Mouse (Mus musculus) heart, embryonic 15.5 days (tissue): Measurements from ENCODE around the gene Prpf40b. TPM values are rescaled to one million over a fixed set of nuclear protein-coding genes. Genes with fewer than 3 reads are reported as not detected.

ENCODE experiments used
- ATAC-seq: fragments of 200-750 bp; cut with Nextera tagmentation; replicated peaks from 2 replicates; pipeline ENCODE4 v1.8.0; 2017; ENCODE audit warnings: low read depth, moderate TSS enrichment; ENCODE audit not compliant: insufficient number of reproducible peaks, insufficient read depth, low FRiP score
- H3K27ac ChIP-seq: fragments of 300-500 bp; sonication (generic); 2 replicates; pipeline ENCODE4 v1.5.1; 2015; ENCODE audit warnings: mild to moderate bottlenecking, inconsistent platforms
- H3K27me3 ChIP-seq: fragments of 300-500 bp; sonication (generic); 2 replicates; pipeline ENCODE4 v1.6.1; 2015; ENCODE audit warnings: inconsistent platforms
- H3K36me3 ChIP-seq: fragments of 300-500 bp; sonication (generic); 2 replicates; pipeline ENCODE4 v1.6.1; 2015; ENCODE audit warnings: mild to moderate bottlenecking, inconsistent platforms
- H3K4me1 ChIP-seq: fragments of 300-500 bp; sonication (generic); replicated peaks from 2 replicates; pipeline ENCODE4 v1.6.1; 2015; ENCODE audit warnings: inconsistent platforms
- H3K4me2 ChIP-seq: fragments of 300-500 bp; sonication (generic); 2 replicates; pipeline ENCODE4 v1.6.1; 2015; ENCODE audit warnings: inconsistent platforms, mild to moderate bottlenecking, moderate library complexity
- H3K4me3 ChIP-seq: fragments of 300-500 bp; sonication (generic); 2 replicates; pipeline ENCODE4 v1.5.1; 2015; ENCODE audit warnings: mild to moderate bottlenecking, inconsistent platforms
- H3K9ac ChIP-seq: fragments of 300-500 bp; sonication (generic); 2 replicates; pipeline ENCODE4 v1.6.1; 2015; ENCODE audit warnings: mild to moderate bottlenecking, inconsistent platforms
- H3K9me3 ChIP-seq: fragments of 300-500 bp; sonication (generic); replicated peaks from 2 replicates; pipeline ENCODE4 v1.6.1; 2016; ENCODE audit warnings: inconsistent platforms
- WGBS: fragments of 180-500 bp; shearing (Covaris S2); methylation state at CpG from one replicate; pipeline ENCODE4 v1.1.7; 2015; ENCODE audit warnings: mixed read lengths; 5-methylcytosine and 5-hydroxymethylcytosine counted together
- polyA plus RNA-seq: library from polyadenylated mRNA; unstranded; fragments of >200 nt; fragmentation: Nextera tagmentation; extraction: Ambion mirVana; gene quantifications from 2 replicates; pipeline ENCODE4 v1.2.1, GENCODE M21; 2015

The Prpf40b gene
- polyA plus RNA-seq, 1 experiment from 2014 or later = 37.2 TPM

DNA sequence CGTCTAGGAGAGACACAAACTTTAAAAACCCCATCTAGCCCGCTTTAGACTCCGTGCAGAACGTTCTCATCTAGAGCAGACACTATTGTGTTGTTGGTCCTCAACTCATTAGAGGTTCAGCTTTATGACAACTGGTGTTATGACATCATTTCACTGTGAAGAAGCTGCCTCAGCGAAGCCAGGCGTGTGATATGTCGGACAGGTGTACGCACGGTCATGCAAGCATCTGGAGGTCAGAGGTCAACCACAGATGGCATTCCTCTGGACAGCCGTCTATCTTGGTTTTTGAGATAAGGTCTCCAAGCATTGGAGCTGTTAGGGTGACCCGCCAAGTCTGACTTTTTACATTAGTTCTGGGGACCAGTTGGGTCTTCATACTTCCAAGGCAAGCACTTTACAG, 4.3 kb upstream of the Prpf40b start:
- H3K27me3 ChIP-seq = no peaks in the 10 kb centered on the region
- 81% methylated on average over 11 of the region's 11 CpGs for WGBS
- H3K9ac ChIP-seq = no peak overlapping the region
- ATAC-seq = no peak
- no peaks in the 10 kb centered on the region for H3K9me3 ChIP-seq
- H3K4me3 ChIP-seq = no peak overlapping the region
- no peak overlapping the region for H3K4me2 ChIP-seq
- no peak overlapping the region for H3K27ac ChIP-seq
- H3K4me1 ChIP-seq = peaks cover 6% of the 10 kb centered on the region
- H3K36me3 ChIP-seq = no peaks in the 10 kb centered on the region

DNA sequence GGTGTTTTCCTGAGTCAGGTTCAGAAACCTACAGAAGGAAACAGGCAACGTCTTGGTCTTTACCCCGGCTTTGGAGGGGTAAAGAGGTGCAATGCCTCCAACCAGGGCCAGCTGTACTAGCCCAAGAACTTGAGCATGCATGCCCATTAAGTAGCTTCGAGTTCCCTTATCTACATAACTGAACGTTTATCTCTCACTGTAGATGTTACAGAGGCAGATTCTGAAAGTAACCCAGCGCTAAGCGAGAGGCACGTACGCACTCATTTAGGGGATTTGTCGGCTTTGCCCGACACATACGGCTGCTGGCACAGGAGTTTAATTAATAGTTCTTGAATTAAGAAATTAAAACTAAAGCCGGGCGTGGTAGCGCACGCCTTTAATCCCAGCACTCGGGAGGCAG, 600 bp upstream of the Prpf40b start:
- peaks cover 14% of the 10 kb centered on the region for H3K4me1 ChIP-seq
- H3K27ac ChIP-seq = peak overlapping the region; percentile 88
- no peaks in the 10 kb centered on the region for H3K36me3 ChIP-seq
- 12% methylated on average over 16 of the region's 16 CpGs for WGBS
- no peaks in the 10 kb centered on the region for H3K27me3 ChIP-seq
- no peak for ATAC-seq
- H3K4me3 ChIP-seq = peak overlapping the region; percentile 77
- H3K4me2 ChIP-seq = peak overlapping the region; percentile 77
- H3K9ac ChIP-seq = peak overlapping the region; percentile 68
- H3K9me3 ChIP-seq = no peaks in the 10 kb centered on the region

DNA sequence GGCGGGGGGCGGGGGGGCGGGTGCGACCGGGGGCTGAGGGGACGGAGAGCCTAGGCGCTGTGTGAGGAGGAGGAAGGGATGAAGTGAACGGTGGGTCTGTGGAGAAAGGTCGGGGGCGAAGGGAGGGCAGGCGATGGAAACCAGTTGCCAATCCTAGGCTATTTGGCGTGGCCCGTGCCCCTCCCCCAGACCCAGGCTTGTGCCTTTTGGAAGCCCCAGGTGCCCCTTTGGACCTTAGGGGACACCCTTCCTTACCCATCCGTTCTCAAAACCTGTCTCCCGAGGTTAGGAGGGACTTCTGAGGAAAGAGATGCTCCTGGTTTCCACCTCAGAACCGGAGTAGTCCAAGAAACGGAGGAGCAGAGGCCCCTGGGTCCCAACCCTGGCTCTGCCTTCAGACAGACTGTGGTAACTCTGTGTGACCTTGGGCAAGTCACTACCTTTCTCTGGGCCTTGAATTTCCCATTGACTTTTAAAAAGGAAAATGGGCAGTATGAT, 646 bp downstream of the Prpf40b start, which contains the start of gene Fam186b:
Gene Fam186b, minus strand, starts transcription at position 405 of the 498 bp plus-strand sequence.
- peak; percentile 4; the same call in 1 of the 2 replicates for ATAC-seq
- H3K36me3 ChIP-seq = no peaks in the 10 kb centered on the region
- peak within 1 kb of the TSS; percentile 77 for H3K4me2 ChIP-seq
- peaks cover 14% of the 10 kb centered on the region for H3K4me1 ChIP-seq
- peak within 1 kb of the TSS; percentile 77 for H3K4me3 ChIP-seq
- WGBS = 3% methylated on average over 17 of the region's 17 CpGs
- no peaks in the 10 kb centered on the region for H3K9me3 ChIP-seq
- peak within 1 kb of the TSS; percentile 68 for H3K9ac ChIP-seq
- peak within 1 kb of the TSS; percentile 88 for H3K27ac ChIP-seq
- no peaks in the 10 kb centered on the region for H3K27me3 ChIP-seq

DNA sequence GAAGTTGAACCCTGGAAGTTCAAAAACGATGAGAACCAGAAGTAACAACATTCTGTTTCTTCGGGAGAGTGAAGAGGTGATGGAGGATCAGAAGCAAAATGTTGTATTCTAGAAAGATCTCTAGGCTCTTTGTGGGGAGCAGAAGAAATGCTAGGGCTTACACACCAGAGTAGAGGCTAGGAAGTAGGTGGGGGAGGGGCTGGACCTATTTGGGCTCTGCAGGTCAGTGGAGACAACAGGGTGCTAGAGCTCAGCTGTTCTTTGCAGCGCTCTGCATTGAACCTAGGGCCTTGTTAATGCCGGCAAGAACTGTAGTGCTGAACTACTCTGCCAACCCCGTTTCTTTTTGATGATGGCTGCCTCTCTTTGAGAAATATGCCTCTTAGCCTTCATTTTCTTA, 1.3 kb downstream of the Prpf40b start:
- ATAC-seq = no peak
- no peaks in the 10 kb centered on the region for H3K36me3 ChIP-seq
- H3K27ac ChIP-seq = peak overlapping the region; percentile 88
- H3K9ac ChIP-seq = no peak overlapping the region
- peak overlapping the region; percentile 77 for H3K4me2 ChIP-seq
- H3K4me3 ChIP-seq = peak overlapping the region; percentile 77
- H3K4me1 ChIP-seq = peaks cover 14% of the 10 kb centered on the region
- 40% methylated on average over 5 of the region's 5 CpGs for WGBS
- no peaks in the 10 kb centered on the region for H3K9me3 ChIP-seq
- no peaks in the 10 kb centered on the region for H3K27me3 ChIP-seq

DNA sequence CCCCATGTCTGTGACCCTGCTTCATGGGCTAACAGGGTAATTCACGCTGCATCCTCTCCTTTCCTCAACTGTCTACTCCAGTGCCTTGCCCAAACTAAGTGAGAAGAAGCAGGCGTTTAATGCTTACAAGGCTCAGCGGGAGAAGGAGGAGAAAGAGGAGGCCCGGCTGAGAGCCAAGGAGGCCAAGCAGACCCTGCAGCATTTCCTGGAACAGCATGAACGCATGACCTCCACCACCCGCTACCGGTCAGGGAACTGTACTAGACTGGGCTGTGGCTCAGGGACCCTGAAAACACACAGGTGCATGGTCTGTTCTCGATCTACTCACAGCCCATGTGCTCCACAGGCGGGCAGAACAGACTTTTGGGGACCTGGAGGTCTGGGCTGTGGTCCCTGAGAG, 12.6 kb downstream of the Prpf40b start:
- H3K27ac ChIP-seq = no peak overlapping the region
- no peaks in the 10 kb centered on the region for H3K27me3 ChIP-seq
- peaks cover 84% of the 10 kb centered on the region for H3K36me3 ChIP-seq
- H3K4me1 ChIP-seq = no peaks in the 10 kb centered on the region
- H3K4me2 ChIP-seq = no peak overlapping the region
- no peak overlapping the region for H3K4me3 ChIP-seq
- no peaks in the 10 kb centered on the region for H3K9me3 ChIP-seq
- 78% methylated on average over 9 of the region's 9 CpGs for whole genome bisulfite sequencing
- no peak for ATAC-seq
- H3K9ac ChIP-seq = no peak overlapping the region

DNA sequence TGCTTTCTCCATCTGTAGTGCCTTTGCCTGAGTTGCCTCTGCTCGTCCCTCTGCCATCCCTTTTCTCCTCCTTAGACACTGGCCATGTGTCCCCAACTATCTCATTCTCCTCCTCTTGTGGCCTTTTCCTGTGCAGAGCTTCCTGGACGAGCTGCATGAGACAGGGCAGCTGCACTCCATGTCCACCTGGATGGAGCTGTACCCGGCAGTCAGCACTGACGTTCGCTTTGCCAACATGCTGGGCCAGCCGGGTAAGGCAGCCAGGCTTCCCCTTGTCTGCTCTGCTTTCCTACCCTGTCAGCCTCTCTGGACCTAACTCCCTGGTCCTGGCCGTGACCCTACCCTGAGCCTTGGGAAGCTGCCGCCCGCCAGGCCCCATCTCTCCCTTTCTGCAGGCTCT, 14.7 kb downstream of the Prpf40b start:
- Histone ChIP-seq H3K27me3 (no peaks in the 10 kb centered on the region), H3K9me3 (no peaks in the 10 kb centered on the region), H3K4me3 (no peak overlapping the region), H3K4me2 (no peak overlapping the region), H3K9ac (no peak overlapping the region), H3K36me3 (peaks cover 83% of the 10 kb centered on the region), H3K27ac (no peak overlapping the region), H3K4me1 (no peaks in the 10 kb centered on the region; the same call in 1 of the 2 replicates)
- WGBS = 85% methylated on average over 9 of the region's 9 CpGs
- ATAC-seq = no peak

DNA sequence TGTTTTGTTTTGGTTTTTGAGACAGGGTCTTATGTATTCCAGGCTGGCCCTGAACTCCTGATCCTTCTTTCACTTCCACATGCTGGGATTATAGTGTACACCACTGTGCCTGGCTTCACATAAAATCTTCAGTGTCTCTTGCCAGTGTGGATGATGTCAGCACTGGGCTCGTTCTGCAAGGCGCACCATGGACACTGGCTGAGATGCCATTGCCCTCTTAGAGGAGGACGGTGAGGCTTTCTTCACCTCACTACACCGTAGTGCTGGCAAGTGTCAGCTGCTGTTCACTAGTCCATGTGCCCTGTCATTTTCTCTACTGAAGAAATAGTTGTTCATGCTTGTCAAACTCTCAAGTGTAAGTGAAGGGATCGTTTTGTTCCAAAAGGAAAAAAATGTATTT, 15.7 kb downstream of the Prpf40b start:
- 85% methylated on average over 5 of the region's 5 CpGs for WGBS
- Histone ChIP-seq H3K36me3 (peaks cover 82% of the 10 kb centered on the region), H3K4me1 (no peaks in the 10 kb centered on the region; the same call in 1 of the 2 replicates), H3K4me2 (no peak overlapping the region), H3K27ac (no peak overlapping the region), H3K9ac (no peak overlapping the region), H3K27me3 (no peaks in the 10 kb centered on the region), H3K4me3 (no peak overlapping the region), H3K9me3 (no peaks in the 10 kb centered on the region)
- no peak for ATAC-seq

DNA sequence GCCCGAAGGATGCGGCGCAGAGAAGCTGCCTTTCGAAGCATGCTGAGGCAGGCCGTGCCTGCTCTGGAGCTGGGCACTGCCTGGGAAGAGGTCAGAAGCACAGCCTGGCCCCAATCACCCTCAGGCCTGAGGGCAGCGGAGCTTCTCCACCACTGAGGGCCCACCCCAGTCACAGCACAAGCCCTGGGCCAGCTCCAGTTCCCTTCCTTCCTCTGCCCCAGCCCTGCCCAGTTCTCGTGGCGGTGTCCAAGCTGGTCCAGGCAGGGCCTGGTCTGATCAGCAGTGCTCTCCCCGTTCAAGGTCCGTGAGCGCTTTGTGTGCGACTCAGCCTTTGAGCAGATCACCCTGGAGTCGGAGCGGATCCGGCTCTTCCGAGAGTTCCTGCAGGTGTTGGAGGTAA, 20.0 kb downstream of the Prpf40b start:
- Histone ChIP-seq H3K9me3 (no peaks in the 10 kb centered on the region), H3K36me3 (peaks cover 79% of the 10 kb centered on the region), H3K4me1 (peaks cover 6% of the 10 kb centered on the region; the same call in 1 of the 2 replicates), H3K4me2 (no peak overlapping the region), H3K27ac (0 out of 2 replicates have a peak overlapping the region, but pooled peaks have one; percentile 12), H3K9ac (no peak overlapping the region), H3K4me3 (no peak overlapping the region), H3K27me3 (no peaks in the 10 kb centered on the region)
- no peak for ATAC-seq
- WGBS = 84% methylated on average over 16 of the region's 16 CpGs

DNA sequence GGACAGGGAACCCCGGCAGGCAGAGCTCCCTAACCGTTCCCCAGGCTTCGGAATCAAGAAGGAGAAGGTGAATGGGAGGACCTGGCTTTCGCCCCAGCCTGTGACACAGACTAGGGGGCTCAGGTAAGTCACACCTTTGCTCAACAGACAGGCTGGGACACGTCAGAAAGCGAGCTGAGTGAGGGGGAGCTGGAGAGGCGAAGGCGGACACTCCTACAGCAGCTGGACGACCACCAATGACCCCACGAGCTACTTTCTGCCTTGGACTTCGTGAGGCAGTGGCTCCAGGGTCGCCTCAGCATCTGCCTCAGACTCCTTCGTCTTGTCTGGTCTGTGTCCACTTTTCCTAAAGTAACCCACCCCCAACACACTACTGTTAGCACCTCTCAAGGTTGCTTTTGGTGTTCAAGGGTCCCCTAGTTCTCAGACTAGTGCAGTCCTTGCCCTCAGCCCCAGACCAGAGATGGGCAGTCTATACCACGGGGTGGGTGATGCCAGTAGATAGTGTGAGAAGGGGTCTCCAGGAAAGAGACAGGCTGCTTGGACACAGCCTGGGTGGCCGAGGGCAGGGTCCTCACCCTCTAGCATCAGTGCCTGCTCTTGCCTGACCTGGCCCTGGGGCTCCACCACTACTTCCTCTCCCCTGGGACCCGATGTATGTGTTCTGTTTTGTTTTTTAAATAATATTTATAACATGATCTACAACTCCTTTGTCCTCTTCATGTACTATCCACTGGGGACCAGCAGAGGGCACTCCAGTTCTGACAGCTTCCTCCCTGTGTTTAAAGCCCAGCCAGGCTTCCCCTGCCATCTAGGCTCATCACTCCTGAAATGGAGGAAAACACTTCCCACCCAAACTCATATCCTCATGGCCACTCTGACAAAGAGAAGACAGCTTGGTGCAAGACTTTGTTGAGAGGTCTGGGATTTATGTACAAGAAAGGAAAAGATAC, 21.7 kb downstream of the Prpf40b start:
- Histone ChIP-seq H3K4me1 (peaks cover 18% of the 10 kb centered on the region; the same call in 1 of the 2 replicates), H3K36me3 (peaks cover 78% of the 10 kb centered on the region), H3K9me3 (no peaks in the 10 kb centered on the region), H3K4me3 (no peak overlapping the region), H3K27ac (peak overlapping the region; percentile 70), H3K4me2 (no peak overlapping the region), H3K9ac (no peak overlapping the region), H3K27me3 (no peaks in the 10 kb centered on the region)
- WGBS = 70% methylated on average over 16 of the region's 16 CpGs
- peak; percentile 19; the same call in 1 of the 2 replicates for ATAC-seq

DNA sequence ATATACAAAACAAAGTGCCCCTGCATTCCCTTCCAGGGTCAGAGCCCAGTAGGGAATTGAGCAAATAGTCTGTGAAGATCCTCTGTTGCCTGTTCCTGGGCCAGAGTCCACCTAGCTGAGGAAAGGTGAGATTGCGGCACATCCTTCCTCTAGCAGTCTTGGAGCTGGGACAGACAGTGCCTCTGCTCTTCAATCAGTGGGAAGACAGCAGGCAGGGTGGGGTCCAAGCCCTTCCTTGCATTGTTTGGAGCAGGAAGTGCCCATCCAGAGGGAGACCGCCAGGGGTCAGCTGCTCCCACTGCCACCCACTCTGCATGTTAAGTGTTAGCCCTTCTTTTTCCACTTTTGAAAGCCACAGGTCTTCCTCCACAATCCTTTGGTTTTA, 22.4 kb downstream of the Prpf40b start:
- Histone ChIP-seq H3K9me3 (no peaks in the 10 kb centered on the region), H3K36me3 (peaks cover 78% of the 10 kb centered on the region), H3K4me2 (no peak overlapping the region), H3K27me3 (no peaks in the 10 kb centered on the region), H3K9ac (no peak overlapping the region), H3K4me3 (no peak overlapping the region), H3K4me1 (peaks cover 19% of the 10 kb centered on the region; the same call in 1 of the 2 replicates), H3K27ac (peak overlapping the region; percentile 63)
- WGBS = 76% methylated on average over 2 of the region's 2 CpGs
- 0 out of 2 replicates have a peak, but pooled peaks have one; percentile 23 for ATAC-seq

DNA sequence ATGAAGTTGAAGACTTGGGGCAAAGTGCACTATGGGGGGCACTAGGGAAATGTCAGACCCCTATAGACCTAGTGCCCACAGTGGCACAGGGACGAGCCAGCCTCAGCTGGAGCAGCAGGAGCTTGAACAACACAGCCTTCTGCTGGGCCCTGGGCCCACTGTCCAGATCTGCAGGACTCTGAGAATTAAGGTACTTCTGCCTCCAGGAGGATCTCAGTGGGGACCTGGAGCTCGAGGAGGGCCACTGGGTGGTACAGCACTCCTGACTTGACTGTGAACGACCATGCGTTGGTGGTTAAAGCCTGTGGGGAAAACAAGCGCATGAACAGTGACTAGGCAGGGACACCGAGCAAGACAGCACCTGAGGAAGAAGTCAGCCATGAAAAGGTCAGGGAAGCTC, 23.2 kb downstream of the Prpf40b start:
- Histone ChIP-seq H3K4me1 (peaks cover 19% of the 10 kb centered on the region; the same call in 1 of the 2 replicates), H3K9me3 (no peaks in the 10 kb centered on the region), H3K27me3 (no peaks in the 10 kb centered on the region), H3K4me2 (no peak overlapping the region), H3K4me3 (no peak overlapping the region), H3K27ac (peak overlapping the region; percentile 63), H3K36me3 (peaks cover 85% of the 10 kb centered on the region), H3K9ac (no peak overlapping the region)
- ATAC-seq = no peak
- 83% methylated on average over 6 of the region's 6 CpGs for WGBS
